Mouse (Mus musculus) embryonic facial prominence, embryonic 14.5 days (tissue): ENCODE results near the gene Sntb2. TPM values are rescaled to one million over a fixed set of nuclear protein-coding genes. Genes with fewer than 3 reads are reported as not detected.
A peak's percentile ranks its signal among the peaks of the same experiment; 100 is the strongest.

Experiments used
- ATAC-seq: fragments of 200-750 bp; cut with Nextera tagmentation; 2 replicates; pipeline ENCODE4 v1.8.0; 2017; ENCODE audit warnings: low read depth, moderate number of reproducible peaks, moderate TSS enrichment
- DNase-seq: peaks from one replicate; pipeline ENCODE4 v3.0.0-alpha.2; 2015; ENCODE audit warnings: low spot score
- H3K27ac ChIP-seq: fragments of 300-500 bp; sonication (generic); replicated peaks from 2 replicates; pipeline ENCODE4 v1.5.1; 2014; ENCODE audit warnings: low read depth, mild to moderate bottlenecking, low read length, moderate library complexity
- H3K27me3 ChIP-seq: fragments of 300-500 bp; sonication (generic); replicated peaks from 2 replicates; pipeline ENCODE4 v1.6.1; 2014; ENCODE audit warnings: low read length; ENCODE audit not compliant: control insufficient read depth, insufficient read depth
- H3K36me3 ChIP-seq: fragments of 300-500 bp; sonication (generic); 2 replicates; pipeline ENCODE4 v1.6.1; 2014; ENCODE audit warnings: low read length, mixed read lengths; ENCODE audit not compliant: control insufficient read depth, insufficient read depth
- H3K4me1 ChIP-seq: fragments of 300-500 bp; sonication (generic); 2 replicates; pipeline ENCODE4 v1.6.1; 2014; ENCODE audit warnings: antibody characterized with exemption, low read length; ENCODE audit not compliant: control insufficient read depth, insufficient read depth
- H3K4me2 ChIP-seq: fragments of 300-500 bp; sonication (generic); 2 replicates; pipeline ENCODE4 v1.6.1; 2014; ENCODE audit warnings: low read depth, mild to moderate bottlenecking, low read length, moderate library complexity, mixed read lengths
- H3K4me3 ChIP-seq: fragments of 300-500 bp; sonication (generic); 2 replicates; pipeline ENCODE4 v1.5.1; 2014; ENCODE audit warnings: low read depth, mild to moderate bottlenecking, low read length
- H3K9ac ChIP-seq: fragments of 300-500 bp; sonication (generic); 2 replicates; pipeline ENCODE4 v1.6.1; 2014; ENCODE audit warnings: low read depth, mild to moderate bottlenecking, low read length, moderate library complexity, mixed read lengths
- H3K9me3 ChIP-seq: fragments of 300-500 bp; sonication (generic); 2 replicates; pipeline ENCODE4 v1.6.1; 2016; ENCODE audit warnings: low read length; ENCODE audit not compliant: control insufficient read depth
- WGBS: fragments of 180-500 bp; shearing (Covaris S2); extraction: QIAGEN DNeasy Blood & Tissue Kit; methylation state at CpG from one replicate; pipeline ENCODE4 v1.1.7; 2014; 5-methylcytosine and 5-hydroxymethylcytosine counted together
- polyA plus RNA-seq: library from polyadenylated mRNA; unstranded; fragments of >200 nt; fragmentation: Nextera tagmentation; extraction: Ambion mirVana; gene quantifications from 2 replicates; pipeline ENCODE4 v1.2.1, GENCODE M21; 2014

Sntb2 gene
- polyA plus RNA-seq, 1 experiment from 2014 or later: 16.3 TPM

DNA sequence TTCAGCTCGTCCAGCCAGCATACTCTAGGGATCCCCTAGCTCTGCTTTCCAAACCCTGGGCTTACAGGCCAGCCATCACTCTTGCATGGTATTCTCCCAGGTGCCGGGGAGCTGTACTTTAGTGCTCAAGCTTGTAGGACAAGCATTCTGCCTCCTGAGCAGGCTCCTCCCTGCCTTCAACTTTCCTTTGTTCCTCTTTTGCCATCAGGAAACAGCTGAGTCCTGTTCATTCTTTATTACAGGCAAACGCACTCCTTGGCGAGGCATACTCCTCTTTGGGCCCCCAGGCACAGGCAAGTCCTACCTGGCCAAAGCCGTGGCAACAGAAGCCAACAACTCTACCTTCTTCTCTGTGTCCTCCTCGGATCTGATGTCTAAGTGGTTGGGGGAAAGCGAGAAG, 105.1 kb downstream of the Sntb2 start:
- no peak for DNase-seq
- Histone ChIP-seq H3K4me1 (no peaks in the 10 kb centered on the region), H3K27ac (no peak overlapping the region), H3K27me3 (no peaks in the 10 kb centered on the region), H3K9ac (no peak overlapping the region), H3K9me3 (no peaks in the 10 kb centered on the region), H3K4me2 (no peak overlapping the region), H3K4me3 (no peak overlapping the region), H3K36me3 (peaks cover 84% of the 10 kb centered on the region)
- 80% methylated on average over 7 of the region's 7 CpGs for WGBS
- ATAC-seq: no peak

DNA sequence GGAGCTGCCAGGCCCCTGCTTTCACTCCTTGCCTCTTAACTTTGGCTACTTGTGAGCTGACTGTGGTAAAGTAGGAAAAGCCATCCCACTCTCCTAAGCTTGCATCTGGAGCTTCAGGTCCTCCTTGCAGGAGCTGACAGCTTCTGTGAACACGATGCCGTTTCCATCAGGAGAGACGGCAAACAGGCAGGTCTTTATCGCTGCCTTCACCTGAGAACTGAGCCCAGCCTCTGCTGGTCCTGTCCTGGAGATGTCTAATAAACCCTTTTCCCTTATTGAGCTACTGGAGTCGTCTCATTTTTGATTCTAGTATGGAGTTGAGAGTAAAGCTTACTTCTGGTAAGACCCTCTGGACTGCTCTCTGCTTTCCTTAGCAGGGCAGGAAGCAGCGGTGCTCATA, 109.9 kb downstream of the Sntb2 start:
- Histone ChIP-seq H3K4me1 (no peaks in the 10 kb centered on the region), H3K36me3 (peaks cover 82% of the 10 kb centered on the region)
- no peak for ATAC-seq

DNA sequence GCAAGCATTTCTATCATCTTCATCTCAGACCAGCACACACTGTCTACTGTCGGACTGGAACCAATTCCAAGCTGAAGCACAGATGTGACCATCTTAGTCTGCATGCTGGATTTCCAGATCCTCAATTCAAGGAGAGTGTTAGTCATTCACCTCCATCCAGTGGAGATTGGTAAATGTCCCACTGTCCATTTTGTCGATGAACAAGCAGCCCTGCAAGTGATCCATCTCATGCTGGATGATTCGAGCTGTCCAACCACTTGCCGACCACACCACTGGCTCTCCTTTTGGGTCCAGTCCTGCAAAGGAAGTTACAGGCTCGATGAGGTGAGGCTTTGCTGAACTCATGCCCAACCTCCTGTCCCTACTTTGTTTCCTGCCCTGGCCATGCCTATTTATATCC, 111.4 kb downstream of the Sntb2 start:
- 83% methylated on average over 5 of the region's 5 CpGs for WGBS
- DNase-seq (no peak), ATAC-seq (no peak)
- 0 out of 2 replicates have a peak overlapping the region, but pooled peaks have one; percentile 77 for H3K4me3 ChIP-seq
- H3K4me2 ChIP-seq: peak overlapping the region; percentile 86
- H3K27ac ChIP-seq: no peak overlapping the region
- peaks cover 82% of the 10 kb centered on the region for H3K36me3 ChIP-seq
- no peaks in the 10 kb centered on the region for H3K27me3 ChIP-seq
- no peaks in the 10 kb centered on the region for H3K4me1 ChIP-seq
- no peaks in the 10 kb centered on the region for H3K9me3 ChIP-seq
- H3K9ac ChIP-seq: no peak overlapping the region

More for the DNA sequence above, 109.9 kb downstream of the Sntb2 start:
- Histone ChIP-seq H3K27me3 (no peaks in the 10 kb centered on the region), H3K27ac (no peak overlapping the region), H3K4me2 (no peak overlapping the region), H3K9ac (no peak overlapping the region), H3K9me3 (no peaks in the 10 kb centered on the region), H3K4me3 (no peak overlapping the region)
- no peak for DNase-seq
- 89% methylated on average over 6 of the region's 6 CpGs for WGBS

DNA sequence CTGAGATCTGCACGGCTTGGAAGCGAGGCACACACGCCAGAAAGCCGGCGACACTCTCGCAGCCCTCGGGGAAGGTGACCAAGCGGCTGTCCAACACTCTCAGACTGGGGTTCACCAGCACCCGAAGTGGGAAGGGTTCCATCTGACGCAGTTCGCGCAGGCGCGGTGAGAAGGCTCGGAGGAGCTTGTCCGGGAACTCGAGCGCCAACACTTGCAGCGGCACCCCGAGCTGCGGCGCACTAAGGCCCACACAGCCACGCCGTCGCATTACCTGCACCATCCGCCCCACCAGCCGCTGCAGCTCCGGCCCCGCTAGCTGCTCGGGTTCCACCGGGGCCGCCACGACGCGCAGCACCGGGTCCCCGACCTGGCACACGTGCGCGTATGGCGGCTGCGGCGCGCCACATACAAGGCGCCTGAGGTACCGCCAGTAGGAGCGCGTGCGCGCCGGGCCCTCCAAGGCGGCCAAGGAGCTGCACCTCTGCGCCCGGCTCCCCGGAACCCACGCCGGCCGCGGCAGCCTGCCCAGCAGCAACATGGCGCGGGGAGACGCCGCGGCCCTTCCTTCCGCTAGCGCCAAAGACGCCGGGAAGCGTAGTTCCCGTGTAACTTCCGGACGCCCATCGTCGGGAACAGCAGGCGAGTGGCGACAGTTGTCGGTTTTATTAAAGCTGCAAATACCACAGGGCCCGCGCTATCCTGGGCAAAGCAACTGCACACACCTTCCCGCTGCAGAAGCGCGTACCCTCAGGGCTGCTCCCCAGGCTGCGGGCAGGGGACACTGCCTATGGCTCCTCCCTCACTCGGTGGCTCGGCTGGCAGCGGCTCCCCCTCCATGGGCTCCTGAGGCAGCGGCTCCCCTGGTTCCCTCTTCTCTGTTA, 112.8 kb downstream of the Sntb2 start, which contains the start of gene Pdf:
TSS of gene Pdf (minus strand) at position 554 of the 881 bp plus-strand sequence.
- WGBS: 0% methylated on average over 16 of the region's 87 CpGs

DNA sequence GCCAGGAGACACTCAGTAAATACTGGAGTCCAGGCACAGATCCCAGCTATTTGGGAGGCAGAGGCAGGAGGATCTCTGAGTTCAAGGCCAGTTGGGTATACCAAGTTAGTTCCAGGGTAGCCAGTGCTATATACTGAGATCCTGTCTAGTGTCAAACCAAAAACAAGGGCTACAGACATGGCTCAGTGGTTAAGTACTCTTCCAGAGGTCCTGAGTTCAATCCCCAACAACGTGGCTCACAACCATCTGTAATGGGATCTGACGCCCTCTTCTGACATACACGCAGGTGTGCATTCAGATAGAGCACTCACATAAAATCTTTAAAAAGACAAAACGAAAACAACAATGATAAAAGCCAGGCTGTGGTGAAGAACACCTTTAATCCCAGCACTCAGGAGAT, 113.9 kb downstream of the Sntb2 start:
- Histone ChIP-seq H3K4me2 (peak overlapping the region; percentile 86), H3K4me3 (peak overlapping the region; percentile 77), H3K9me3 (no peaks in the 10 kb centered on the region), H3K4me1 (no peaks in the 10 kb centered on the region), H3K27ac (0 out of 2 replicates have a peak overlapping the region, but pooled peaks have one; percentile 93), H3K36me3 (peaks cover 81% of the 10 kb centered on the region), H3K9ac (no peak overlapping the region), H3K27me3 (no peaks in the 10 kb centered on the region)
- WGBS: 97% methylated on average over 4 of the region's 4 CpGs
- DNase-seq (no peak), ATAC-seq (no peak)

More for the DNA sequence above, 112.8 kb downstream of the Sntb2 start, which contains the start of gene Pdf:
- no peaks in the 10 kb centered on the region for H3K9me3 ChIP-seq
- ATAC-seq: peak; percentile 89
- DNase-seq: peak; percentile 89
- H3K4me3 ChIP-seq: peak within 1 kb of the TSS; percentile 77
- H3K27ac ChIP-seq: peak within 1 kb of the TSS; percentile 93
- H3K9ac ChIP-seq: peak within 1 kb of the TSS; percentile 89
- H3K4me1 ChIP-seq: no peaks in the 10 kb centered on the region
- H3K36me3 ChIP-seq: peaks cover 81% of the 10 kb centered on the region
- H3K4me2 ChIP-seq: peak within 1 kb of the TSS; percentile 86
- H3K27me3 ChIP-seq: no peaks in the 10 kb centered on the region

DNA sequence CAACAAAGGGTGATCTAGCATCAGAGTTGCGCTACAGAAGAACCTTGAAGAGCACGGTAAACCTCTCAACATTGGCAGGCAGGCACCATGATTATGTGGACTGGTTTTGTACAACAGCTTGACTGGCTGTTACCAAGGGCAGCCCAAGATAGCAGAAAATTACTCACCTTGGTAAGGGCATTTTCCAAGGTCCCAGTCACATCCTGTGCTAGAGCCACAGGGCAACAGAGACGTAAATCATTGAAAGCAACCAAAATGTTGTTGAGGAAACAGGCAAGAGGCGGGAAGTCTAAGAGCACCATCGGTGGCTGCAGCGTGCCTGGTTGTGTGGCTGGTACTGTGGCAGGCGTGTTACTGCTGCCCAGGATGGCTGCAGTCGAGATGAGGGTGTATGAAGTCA, 116.5 kb downstream of the Sntb2 start:
- Histone ChIP-seq H3K36me3 (peaks cover 60% of the 10 kb centered on the region), H3K9ac (no peak overlapping the region)
- WGBS: 97% methylated on average over 8 of the region's 8 CpGs

DNA sequence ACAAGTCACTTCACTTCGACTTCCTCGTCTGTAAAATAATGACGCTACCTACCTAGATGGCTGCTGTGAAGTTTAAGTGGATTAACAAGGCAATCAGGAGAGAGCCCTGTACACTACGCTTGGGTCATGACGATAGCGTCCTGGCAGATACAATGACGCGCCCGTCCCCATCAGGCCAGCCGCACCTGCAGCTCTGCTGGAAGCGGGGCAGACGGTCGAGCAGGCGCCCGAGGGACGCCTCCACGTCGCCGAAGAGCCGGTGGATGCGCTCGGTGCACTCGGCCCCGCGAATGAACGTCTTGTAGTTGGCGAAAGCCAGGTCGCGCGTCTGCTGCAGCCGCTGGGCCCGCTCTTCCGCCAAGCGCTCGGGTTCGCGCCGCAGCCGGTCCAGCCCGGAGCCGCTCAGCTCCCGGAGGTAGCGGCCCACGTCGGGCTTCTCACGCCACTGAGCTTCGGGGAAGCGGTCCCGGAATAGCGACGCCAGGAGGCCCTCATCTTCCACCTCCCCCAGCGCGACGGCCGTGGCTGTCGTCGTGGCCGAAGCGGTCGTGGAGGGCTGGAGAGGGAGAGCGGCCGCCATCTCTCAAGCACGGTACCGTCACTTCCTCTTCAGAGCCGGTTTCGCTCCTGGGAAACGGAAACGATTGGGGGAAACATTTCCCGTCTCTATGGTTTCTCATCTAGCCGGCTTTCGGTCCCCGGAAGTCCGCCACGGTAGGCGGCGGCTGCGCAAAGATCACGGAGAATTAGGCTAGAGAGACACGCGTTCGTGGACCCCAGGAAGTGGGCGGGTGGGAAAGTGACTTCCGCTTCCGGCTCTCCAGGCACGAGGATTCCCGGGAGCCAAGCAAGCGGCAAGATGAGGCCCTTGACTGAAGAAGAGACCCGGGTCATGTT, 120.8 kb downstream of the Sntb2 start, which contains the start of the genes Cog8 and Nip7:
TSS of gene Cog8 (minus strand) at position 614 of the 897 bp plus-strand sequence.
TSS of gene Nip7 (plus strand) at position 802 of the 897 bp plus-strand sequence.
- H3K9ac ChIP-seq: peak within 1 kb of the TSS; percentile 88
- peak within 1 kb of the TSS; percentile 76; the same call in 1 of the 2 replicates for H3K27ac ChIP-seq
- 2% methylated on average over 54 of the region's 88 CpGs for WGBS
- H3K4me3 ChIP-seq: peak within 1 kb of the TSS; percentile 90
- peak within 1 kb of the TSS; percentile 87 for H3K4me2 ChIP-seq
- H3K4me1 ChIP-seq: peaks cover 14% of the 10 kb centered on the region
- peak; percentile 99 for DNase-seq
- peaks cover 55% of the 10 kb centered on the region for H3K36me3 ChIP-seq
- peak; percentile 98 for ATAC-seq
- no peaks in the 10 kb centered on the region for H3K9me3 ChIP-seq
- H3K27me3 ChIP-seq: no peaks in the 10 kb centered on the region

More for the DNA sequence above, 116.5 kb downstream of the Sntb2 start:
- Histone ChIP-seq H3K4me3 (no peak overlapping the region), H3K27ac (no peak overlapping the region), H3K4me2 (no peak overlapping the region), H3K4me1 (peaks cover 6% of the 10 kb centered on the region; the same call in 1 of the 2 replicates), H3K9me3 (no peaks in the 10 kb centered on the region), H3K27me3 (no peaks in the 10 kb centered on the region)
- no peak for ATAC-seq
- no peak for DNase-seq

DNA sequence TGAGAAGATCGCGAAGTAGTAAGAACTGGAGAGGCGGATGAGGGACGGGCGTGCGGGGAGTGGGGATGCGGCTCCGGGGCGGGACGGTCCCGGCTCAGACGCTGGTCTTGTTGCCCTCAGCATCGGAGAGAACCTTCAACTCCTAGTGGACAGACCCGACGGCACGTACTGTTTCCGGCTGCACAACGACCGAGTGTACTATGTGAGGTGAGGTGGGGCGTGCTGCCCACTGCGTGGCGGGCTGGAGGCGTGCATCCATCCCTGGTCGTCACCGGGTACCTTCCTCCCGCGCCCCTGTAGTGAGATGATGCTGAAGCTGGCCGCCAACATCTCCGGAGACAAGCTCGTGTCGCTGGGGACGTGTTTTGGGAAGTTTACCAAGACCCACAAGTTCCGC, 121.4 kb downstream of the Sntb2 start:
- Histone ChIP-seq H3K4me3 (peak overlapping the region; percentile 90), H3K4me2 (peak overlapping the region; percentile 67), H3K9me3 (no peaks in the 10 kb centered on the region), H3K36me3 (peaks cover 49% of the 10 kb centered on the region), H3K9ac (peak overlapping the region; percentile 83), H3K4me1 (peaks cover 14% of the 10 kb centered on the region), H3K27me3 (no peaks in the 10 kb centered on the region), H3K27ac (0 out of 2 replicates have a peak overlapping the region, but pooled peaks have one; percentile 11)
- ATAC-seq: peak; percentile 51
- peak; percentile 13 for DNase-seq
- WGBS: 1% methylated on average over 13 of the region's 33 CpGs
